Comparison of ENCODE assay signal across 8 mouse cellular contexts in the genomic region with DNA sequence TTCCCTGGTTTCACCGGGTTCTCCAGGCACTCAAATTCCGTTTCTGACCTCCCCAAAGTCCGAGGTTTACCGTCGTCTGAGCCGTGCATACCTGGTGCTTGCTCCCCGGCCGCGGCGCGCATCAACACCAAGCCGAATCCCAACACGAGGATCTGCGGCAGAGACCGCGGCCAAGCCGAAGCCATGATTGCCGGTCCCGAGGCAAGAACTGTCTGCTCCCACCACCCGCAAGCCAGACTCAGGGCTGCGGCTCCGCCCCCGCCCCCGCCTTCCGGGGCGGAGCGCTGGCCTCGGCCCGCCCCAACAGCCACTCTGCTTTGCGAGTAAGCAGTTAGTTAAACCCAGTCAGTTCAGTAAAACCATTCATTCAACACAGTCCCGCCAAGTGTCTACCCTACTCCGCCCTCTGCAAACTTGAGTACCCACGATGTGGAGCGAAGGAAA. TPM values are rescaled to one million over a fixed set of nuclear protein-coding genes. Genes with fewer than 3 reads are reported as not detected.
DNase-seq lines count a peak whose midpoint lies in the region; ATAC-seq and TF ChIP-seq lines count a peak whose summit lies in the region.

Gene Tnfrsf12a, minus strand, starts transcription at position 233 of the 444 bp plus-strand sequence.

- DNase-seq in Patski (ENCODE audit: low read depth, low spot score): no peak
- DNase-seq in cerebellum, adult 9-11 months: peak; percentile 89
- peak; percentile 65 to 76 for DNase-seq in frontal cortex, postnatal 10 days (ENCODE audit: low spot score in 2 of 2)
- DNase-seq in left cerebral cortex, adult 2 months (ENCODE audit: extremely low spot score in 1 of 2, low spot score in 2 of 2): peak; percentile 80 to 81
- DNase-seq in right cerebral cortex, adult 18-20 months: peak; percentile 82
- DNase-seq in urinary bladder, postnatal 25 days (ENCODE audit: low spot score): peak; percentile 82

- H3K9me3 ChIP-seq in hindbrain, embryonic 12.5 days (replicated peaks): no peaks in the 10 kb centered on the region

- peak within 1 kb of the TSS; percentile 54 for H3K9ac ChIP-seq in hindbrain, embryonic 12.5 days

- ATAC-seq in Patski: peak; percentile 29
- no peak; the same call in 1 of the 2 replicates for ATAC-seq in hindbrain, embryonic 12.5 days (ENCODE audit: low FRiP score)
- peak; percentile 56 for ATAC-seq in megakaryocyte, adult 5-6 weeks (ENCODE audit: poor library complexity, severe bottlenecking)

- intact Hi-C loops in left cerebral cortex, adult 2 months (cut with DNase I): no loop called here

- under 1% methylated on average over 34 of the region's 34 CpGs for WGBS in hindbrain, embryonic 12.5 days

- H3K4me2 ChIP-seq in hindbrain, embryonic 12.5 days (replicated peaks): peak within 1 kb of the TSS; percentile 91

- TF ChIP-seq CTCF in Patski (IDR thresholded peaks at IDR 0.05): no peak
- no peak for TF ChIP-seq CTCF in left cerebral cortex, adult 2 months (IDR thresholded peaks at IDR 0.05)

- peaks cover 36% of the 10 kb centered on the region for H3K4me1 ChIP-seq in hindbrain, embryonic 12.5 days

- POLR2A ChIA-PET in Patski (lab: Charles Lee): interaction anchor here (4.0 kb wide), 1 partner anchor 23 kb away, joined by 28 read pairs; no protein-coding TSS in a partner anchor

- no peaks in the 10 kb centered on the region for H3K27me3 ChIP-seq in Patski
- H3K27me3 ChIP-seq in hindbrain, embryonic 12.5 days: peaks cover 73% of the 10 kb centered on the region

- H3K4me3 ChIP-seq in hindbrain, embryonic 12.5 days: peak within 1 kb of the TSS; percentile 35
- peak within 1 kb of the TSS; percentile 71 for H3K4me3 ChIP-seq in left cerebral cortex, adult 2 months

- no peaks in the 10 kb centered on the region for H3K36me3 ChIP-seq in hindbrain, embryonic 12.5 days

- CTCF ChIA-PET in Patski (lab: Charles Lee): interaction anchor here (1.5 kb wide), 1 partner anchor 23 kb away, joined by 3 read pairs; no protein-coding TSS in a partner anchor

- no peak within 1 kb of the TSS for H3K27ac ChIP-seq in hindbrain, embryonic 12.5 days
- 0 out of 2 replicates have a peak within 1 kb of the TSS, but pooled peaks have one; percentile 16 for H3K27ac ChIP-seq in left cerebral cortex, adult 2 months

- in situ Hi-C loops in Patski (cut with MboI; ENCODE audit: low pct_unique_long_range_greater_than_20kb): no loop called here

RNA-seq across cellular contexts. Expression of gene Tnfrsf12a, which starts in this region (rescaled TPM):
- 421 TPM for polyA plus RNA-seq in Patski (2021)
- 2.8 and 4.2 TPM in 2 replicates for polyA plus RNA-seq in hindbrain, embryonic 12.5 days (2016; fragmentation: Nextera tagmentation; extraction: Ambion mirVana)
- 10 to 100 TPM; 10.3 to 14.3 TPM for total RNA-seq in left cerebral cortex, adult 2 months (2021)
- total RNA-seq in megakaryocyte, adult 5-6 weeks (2015): 1.8 and 5.8 TPM in 2 replicates
- 5.9 and 7.7 TPM in 2 replicates for total RNA-seq in megakaryocyte, adult 5-6 weeks (2017)

Comparison
In these comparisons a context has a peak if more than half of its experiments do, and no peak if none do; other contexts are left out.
1. RNA of gene Tnfrsf12a (polyA plus RNA-seq): 421 TPM in Patski (single experiment); 2.8 to 4.2 TPM in hindbrain, embryonic 12.5 days; every median in the first group is over 10 times any median in the second.